Mouse (Mus musculus) heart, embryonic 16.5 days (tissue): ENCODE results near the gene Aspn. TPM values are rescaled to one million over a fixed set of nuclear protein-coding genes. Genes with fewer than 3 reads are reported as not detected.
"Not testable (repeated sequence)": the region's sequence is repeated elsewhere in the genome, so short reads cannot be mapped to it uniquely, and the experiment has no call there.

Experiments used
- ATAC-seq: fragments of 200-750 bp; cut with Nextera tagmentation; replicated peaks from 2 replicates; pipeline ENCODE4 v1.8.0; 2017; ENCODE audit warnings: moderate number of reproducible peaks; ENCODE audit not compliant: insufficient read depth, low FRiP score; ENCODE audit errors: extremely low read depth
- H3K27ac ChIP-seq: fragments of 300-500 bp; sonication (generic); 2 replicates; pipeline ENCODE4 v1.5.1; 2014; ENCODE audit warnings: mild to moderate bottlenecking, low read length, control low read depth, moderate library complexity
- H3K27me3 ChIP-seq: fragments of 300-500 bp; sonication (generic); 2 replicates; pipeline ENCODE4 v1.6.1; 2014; ENCODE audit warnings: low read length, mixed read lengths; ENCODE audit not compliant: control insufficient read depth, insufficient read depth
- H3K36me3 ChIP-seq: fragments of 300-500 bp; sonication (generic); 2 replicates; pipeline ENCODE4 v1.6.1; 2014; ENCODE audit not compliant: control insufficient read depth, insufficient read depth
- H3K4me1 ChIP-seq: fragments of 300-500 bp; sonication (generic); 2 replicates; pipeline ENCODE4 v1.6.1; 2014; ENCODE audit warnings: low read length, mixed read lengths; ENCODE audit not compliant: control insufficient read depth, insufficient read depth
- H3K4me2 ChIP-seq: fragments of 300-500 bp; sonication (generic); 2 replicates; pipeline ENCODE4 v1.6.1; 2014; ENCODE audit warnings: low read depth, mild to moderate bottlenecking, control low read depth, low read length
- H3K4me3 ChIP-seq: fragments of 300-500 bp; sonication (generic); 2 replicates; pipeline ENCODE4 v1.5.1; 2014; ENCODE audit warnings: mild to moderate bottlenecking, control low read depth, low read length
- H3K9ac ChIP-seq: fragments of 300-500 bp; sonication (generic); 2 replicates; pipeline ENCODE4 v1.6.1; 2014; ENCODE audit warnings: low read length, control low read depth
- H3K9me3 ChIP-seq: fragments of 300-500 bp; sonication (generic); replicated peaks from 2 replicates; pipeline ENCODE4 v1.6.1; 2016; ENCODE audit warnings: low read length; ENCODE audit not compliant: control insufficient read depth
- WGBS: fragments of 180-500 bp; shearing (Covaris S2); extraction: QIAGEN DNeasy Blood & Tissue Kit; methylation state at CpG from one replicate; pipeline ENCODE4 v1.1.7; 2014; 5-methylcytosine and 5-hydroxymethylcytosine counted together
- polyA plus RNA-seq: library from polyadenylated mRNA; unstranded; fragments of >200 nt; fragmentation: Nextera tagmentation; extraction: Ambion mirVana; gene quantifications from 2 replicates; pipeline ENCODE4 v1.2.1, GENCODE M21; 2015

Gene Aspn
- polyA plus RNA-seq, 1 experiment from 2014 or later: 45.0 TPM

GRCm38 (mm10) chr13:49564347-49564746 is 20.1 kb downstream of the Aspn start:
- 0 out of 2 replicates have a peak, but pooled peaks cover 2% of the 10 kb centered on the region for H3K36me3 ChIP-seq
- no peak overlapping the region for H3K4me3 ChIP-seq
- ATAC-seq: no peak
- 87% methylated on average over 1 of the region's 1 CpGs for WGBS
- no peak overlapping the region for H3K27ac ChIP-seq
- H3K27me3 ChIP-seq: no peaks in the 10 kb centered on the region
- no peaks in the 10 kb centered on the region for H3K9me3 ChIP-seq
- no peaks in the 10 kb centered on the region for H3K4me1 ChIP-seq
- no peak overlapping the region for H3K4me2 ChIP-seq
- no peak overlapping the region for H3K9ac ChIP-seq

DNA sequence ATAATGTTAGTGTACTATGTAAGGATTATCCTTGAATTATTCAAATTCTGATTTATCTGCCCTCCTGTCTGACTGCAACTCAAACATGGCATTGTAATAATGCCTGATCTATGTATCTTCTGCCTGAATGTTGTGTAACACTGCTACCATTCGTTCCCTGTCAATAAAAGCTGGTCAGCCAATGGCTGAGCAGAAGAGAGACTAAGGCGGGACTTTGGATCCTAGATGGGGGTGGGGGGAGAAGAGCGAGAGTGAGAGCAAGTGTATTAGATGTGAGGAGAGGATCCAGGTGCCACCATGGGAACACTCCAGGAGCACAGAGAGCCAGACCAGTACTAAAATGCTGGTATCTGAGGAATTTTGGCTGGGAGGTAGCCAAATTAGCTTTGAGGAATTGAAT is 26.1 kb downstream of the Aspn start:
- Histone ChIP-seq H3K9me3 (no peaks in the 10 kb centered on the region), H3K27me3 (no peaks in the 10 kb centered on the region), H3K27ac (no peak overlapping the region), H3K36me3 (no peaks in the 10 kb centered on the region), H3K4me3 (no peak overlapping the region), H3K4me2 (no peak overlapping the region), H3K4me1 (no peaks in the 10 kb centered on the region), H3K9ac (no peak overlapping the region)
- no peak for ATAC-seq
- WGBS: 73% methylated on average over 3 of the region's 3 CpGs

DNA sequence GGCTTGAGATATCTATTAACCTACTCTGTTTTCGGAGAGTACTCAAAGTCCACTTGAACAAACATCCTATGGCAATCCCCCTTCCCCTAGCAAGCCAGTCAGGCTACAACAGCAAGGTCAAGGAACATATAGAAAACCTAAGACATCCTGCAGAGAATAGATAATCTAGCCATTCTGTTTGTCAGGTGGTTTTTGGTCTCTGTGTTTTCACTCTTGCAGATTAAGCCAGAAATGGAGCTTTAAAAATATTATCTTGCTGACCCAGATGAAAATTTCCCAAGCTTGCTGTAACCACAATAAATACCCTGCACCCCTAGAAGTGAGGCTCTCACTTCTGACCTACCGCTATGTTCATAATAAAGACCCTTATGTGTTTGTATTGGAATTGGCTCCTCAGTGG is 27.2 kb downstream of the Aspn start:
- 78% methylated on average over 2 of the region's 2 CpGs for WGBS
- H3K36me3 ChIP-seq: no peaks in the 10 kb centered on the region
- H3K27me3 ChIP-seq: no peaks in the 10 kb centered on the region

DNA sequence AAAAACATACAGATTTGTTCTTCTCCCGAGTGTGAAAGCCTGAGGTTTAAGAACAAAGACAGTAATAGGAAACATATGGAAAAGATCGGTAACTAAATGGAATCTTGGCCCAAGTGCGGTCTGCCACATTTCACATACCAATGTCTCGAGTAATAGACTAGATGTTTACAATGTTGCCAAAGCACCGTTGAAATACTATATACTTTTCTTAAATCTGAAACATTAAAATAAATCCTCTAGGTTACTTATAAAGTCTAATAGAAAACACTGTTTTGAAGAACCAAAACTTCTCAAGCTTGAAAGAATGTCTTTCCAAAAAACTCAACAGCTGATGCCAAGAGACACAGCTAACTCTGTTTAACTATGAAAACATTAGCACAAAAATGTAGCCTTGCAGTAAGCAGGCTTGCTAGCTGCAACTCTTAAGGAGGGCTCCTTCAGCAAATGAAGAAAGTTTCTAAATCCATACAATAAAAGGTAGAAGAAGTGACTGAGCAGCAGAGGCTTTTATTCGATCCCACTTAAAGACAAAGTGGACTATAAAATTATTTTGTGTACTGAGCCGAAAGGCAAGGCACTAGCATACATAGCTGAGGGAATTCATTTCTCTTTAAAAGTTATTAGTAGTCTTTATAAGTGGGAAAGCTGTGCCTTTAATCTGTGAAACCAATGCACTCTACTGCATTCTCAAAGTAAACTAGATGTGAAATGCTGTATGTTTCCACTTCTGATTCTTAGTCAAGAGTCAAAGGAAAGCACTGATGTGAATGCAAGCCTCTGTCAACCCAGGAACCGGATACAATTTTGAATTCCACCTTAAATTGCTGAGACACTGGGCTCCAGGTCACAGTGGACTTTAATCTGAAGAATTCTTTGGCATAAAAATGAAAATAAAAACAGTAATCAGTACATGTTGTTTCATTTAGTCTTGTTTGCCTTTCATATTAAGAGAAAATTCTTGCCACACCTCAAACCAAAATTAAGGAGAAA is 37.6 kb downstream of the Aspn start, which contains the start of gene Omd:
TSS of gene Omd (plus strand) at position 922 of the 990 bp plus-strand sequence.
- Histone ChIP-seq H3K4me3 (no peak within 1 kb of the TSS), H3K4me2 (no peak within 1 kb of the TSS), H3K27me3 (no peaks in the 10 kb centered on the region), H3K9me3 (no peaks in the 10 kb centered on the region), H3K9ac (no peak within 1 kb of the TSS), H3K36me3 (no peaks in the 10 kb centered on the region), H3K4me1 (no peaks in the 10 kb centered on the region), H3K27ac (peak within 1 kb of the TSS; percentile 19)
- no peak for ATAC-seq
- WGBS: 60% methylated on average over 8 of the region's 8 CpGs

More for the DNA sequence above, 27.2 kb downstream of the Aspn start:
- H3K4me2 ChIP-seq: no peak overlapping the region
- no peaks in the 10 kb centered on the region for H3K9me3 ChIP-seq
- no peaks in the 10 kb centered on the region for H3K4me1 ChIP-seq
- H3K9ac ChIP-seq: no peak overlapping the region
- no peak for ATAC-seq
- H3K27ac ChIP-seq: no peak overlapping the region
- no peak overlapping the region for H3K4me3 ChIP-seq

DNA sequence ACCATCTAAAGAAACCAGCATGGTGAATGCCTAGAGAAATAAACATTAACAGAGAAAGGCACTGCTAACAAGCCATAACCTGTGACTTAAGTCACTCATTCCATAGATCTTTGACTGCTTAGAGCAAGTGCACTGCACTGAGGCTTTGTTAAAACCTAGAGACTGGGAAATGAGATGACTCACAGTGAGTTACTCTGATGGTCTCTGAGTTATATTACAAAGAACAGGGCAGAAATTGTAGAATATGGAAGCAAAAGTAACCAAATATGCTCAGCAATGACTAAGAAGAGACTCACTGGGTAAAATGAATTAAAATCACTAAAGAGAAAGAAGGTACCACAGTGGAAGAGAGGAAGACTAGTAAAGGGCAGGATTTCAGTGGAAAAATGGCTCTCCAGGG is 39.6 kb downstream of the Aspn start:
- no peak overlapping the region for H3K27ac ChIP-seq
- H3K27me3 ChIP-seq: no peaks in the 10 kb centered on the region
- no peak overlapping the region for H3K4me3 ChIP-seq
- H3K36me3 ChIP-seq: no peaks in the 10 kb centered on the region
- no peak for ATAC-seq
- no peaks in the 10 kb centered on the region for H3K9me3 ChIP-seq
- H3K9ac ChIP-seq: no peak overlapping the region
- H3K4me1 ChIP-seq: no peaks in the 10 kb centered on the region
- no peak overlapping the region for H3K4me2 ChIP-seq

DNA sequence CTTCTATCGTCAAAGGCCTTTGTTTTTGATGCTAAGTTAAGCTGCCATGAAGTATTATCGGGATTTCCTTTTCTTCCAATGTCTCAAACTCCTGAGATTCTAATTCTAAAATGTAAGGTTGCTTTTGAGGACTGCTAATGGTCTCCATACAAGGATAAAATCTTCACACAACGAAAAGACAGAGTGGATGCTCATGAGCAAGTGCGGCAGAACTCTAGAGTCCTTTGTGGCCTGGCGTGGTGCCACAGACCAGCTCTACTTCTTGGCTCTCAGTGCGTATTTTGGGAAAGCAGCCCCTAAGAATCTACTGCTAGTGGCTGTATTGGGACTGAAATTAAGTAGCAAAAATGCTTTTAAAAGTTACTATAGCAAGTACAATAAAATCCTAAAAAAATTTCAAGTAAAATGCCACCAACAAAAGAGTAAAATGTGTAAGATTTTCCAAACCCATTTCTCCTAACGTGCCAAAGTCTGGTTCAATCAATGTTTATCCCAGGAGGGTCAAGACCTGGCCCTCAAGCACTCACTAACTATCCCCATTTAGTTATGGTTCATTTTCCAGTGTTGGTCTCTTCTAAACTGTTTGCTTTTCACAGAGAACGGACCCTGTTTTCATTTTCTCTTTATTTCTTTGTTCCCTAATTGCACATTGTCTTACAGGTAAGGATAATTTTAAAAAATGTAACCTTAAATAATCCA is 40.2 kb downstream of the Aspn start:
- Histone ChIP-seq H3K9ac (no peak overlapping the region), H3K27me3 (no peaks in the 10 kb centered on the region), H3K4me3 (no peak overlapping the region), H3K4me1 (no peaks in the 10 kb centered on the region), H3K9me3 (no peaks in the 10 kb centered on the region), H3K27ac (peak overlapping the region; percentile 43; the same call in 1 of the 2 replicates), H3K4me2 (no peak overlapping the region), H3K36me3 (no peaks in the 10 kb centered on the region)
- ATAC-seq: no peak
- WGBS: 66% methylated on average over 8 of the region's 8 CpGs

- no peak overlapping the region for H3K9ac ChIP-seq
- no peak for ATAC-seq
- no peak overlapping the region for H3K27ac ChIP-seq
- no peaks in the 10 kb centered on the region for H3K27me3 ChIP-seq
- H3K4me1 ChIP-seq: no peaks in the 10 kb centered on the region
- no peak overlapping the region for H3K4me2 ChIP-seq
- no peaks in the 10 kb centered on the region for H3K9me3 ChIP-seq
- 89% methylated on average over 6 of the region's 6 CpGs for WGBS
- H3K36me3 ChIP-seq: no peaks in the 10 kb centered on the region
- no peak overlapping the region for H3K4me3 ChIP-seq
Measured at GRCm38 (mm10) chr13:49586062-49586461, 41.8 kb downstream of the Aspn start.

- WGBS: 84% methylated on average over 2 of the region's 2 CpGs
- H3K4me2 ChIP-seq, H3K9ac ChIP-seq, H3K36me3 ChIP-seq, H3K4me1 ChIP-seq, ATAC-seq, H3K4me3 ChIP-seq, H3K27me3 ChIP-seq, H3K9me3 ChIP-seq, H3K27ac ChIP-seq: not testable (repeated sequence)
Measured at GRCm38 (mm10) chr13:49602541-49602940, 58.3 kb downstream of the Aspn start.

GRCm38 (mm10) chr13:49603603-49604002 is 59.4 kb downstream of the Aspn start:
- no peak overlapping the region for H3K4me3 ChIP-seq
- no peak overlapping the region for H3K9ac ChIP-seq
- no peaks in the 10 kb centered on the region for H3K27me3 ChIP-seq
- ATAC-seq: no peak
- no peak overlapping the region for H3K27ac ChIP-seq
- H3K4me1 ChIP-seq: no peaks in the 10 kb centered on the region
- no peak overlapping the region for H3K4me2 ChIP-seq
- no peaks in the 10 kb centered on the region for H3K9me3 ChIP-seq
- H3K36me3 ChIP-seq: no peaks in the 10 kb centered on the region
